Mouse (Mus musculus) brain, embryonic 14.5 days (tissue): ENCODE results near the gene Dennd4a. TPM values are rescaled to one million over a fixed set of nuclear protein-coding genes. Genes with fewer than 3 reads are reported as not detected.

Source experiments
- DNase-seq: peaks from one replicate; pipeline ENCODE4 v3.0.0-alpha.2; 2011; ENCODE audit warnings: low read depth
- CTCF ChIP-seq: fragments of 200-500 bp; IDR thresholded peaks from 2 replicates; pipeline ENCODE4 v1.5.1; 2012; ENCODE audit warnings: inconsistent platforms, mild to moderate bottlenecking, moderate library complexity, borderline replicate concordance; ENCODE audit not compliant: insufficient read depth, insufficient read length; ENCODE audit errors: extremely low read depth
- POLR2A ChIP-seq: fragments of 200-500 bp; IDR thresholded peaks from 2 replicates; pipeline ENCODE4 v1.6.1; 2012; ENCODE audit warnings: mild to moderate bottlenecking, inconsistent platforms, borderline replicate concordance; ENCODE audit not compliant: poor library complexity, insufficient read depth, insufficient read length, severe bottlenecking; ENCODE audit errors: extremely low read depth
- polyA plus RNA-seq: library from polyadenylated mRNA; depleted of rRNA; stranded (reverse); fragments of >200 nt; gene quantifications from 2 replicates; pipeline ENCODE4 v1.2.3, GENCODE M21; 2012

Dennd4a gene
- polyA plus RNA-seq, 1 experiment: 14.3 TPM

- no peak for TF ChIP-seq POLR2A
- no peak for TF ChIP-seq CTCF
- DNase-seq: peak; percentile 48
These were observed 123.0 kb downstream of the Dennd4a start for GRCm38 (mm10) chr9:64934015-64934754.

GRCm38 (mm10) chr9:64936508-64936907 is 125.4 kb downstream of the Dennd4a start:
- DNase-seq: peak; percentile 62
- peak; percentile 63; the same call in 1 of the 2 replicates for TF ChIP-seq CTCF
- no peak for TF ChIP-seq POLR2A

- no peak for DNase-seq
- TF ChIP-seq POLR2A (no peak), CTCF (no peak)
These were observed 126.4 kb downstream of the Dennd4a start for GRCm38 (mm10) chr9:64937491-64937890.

GRCm38 (mm10) chr9:64938535-64938934 is 127.4 kb downstream of the Dennd4a start:
- TF ChIP-seq CTCF: no peak
- TF ChIP-seq POLR2A: no peak
- no peak for DNase-seq

- TF ChIP-seq CTCF: no peak
- TF ChIP-seq POLR2A: no peak
- no peak for DNase-seq
These were observed 128.1 kb downstream of the Dennd4a start for GRCm38 (mm10) chr9:64939281-64939680.

GRCm38 (mm10) chr9:64939790-64940189 is 128.7 kb downstream of the Dennd4a start:
- TF ChIP-seq POLR2A (no peak), CTCF (no peak)
- no peak for DNase-seq

GRCm38 (mm10) chr9:64940731-64941346 is 129.7 kb downstream of the Dennd4a start:
- no peak for DNase-seq
- TF ChIP-seq CTCF (no peak), POLR2A (no peak)

- TF ChIP-seq POLR2A: no peak
- TF ChIP-seq CTCF: no peak
- DNase-seq: no peak
These were observed 130.5 kb downstream of the Dennd4a start for GRCm38 (mm10) chr9:64941650-64942049.

- no peak for DNase-seq
- no peak for TF ChIP-seq POLR2A
- TF ChIP-seq CTCF: no peak
These were observed 132.9 kb downstream of the Dennd4a start for GRCm38 (mm10) chr9:64943997-64944396.

- TF ChIP-seq CTCF: no peak
- no peak for TF ChIP-seq POLR2A
These were observed 136.4 kb downstream of the Dennd4a start for GRCm38 (mm10) chr9:64947483-64948095.

GRCm38 (mm10) chr9:64951161-64951657 is 140.1 kb downstream of the Dennd4a start, which contains the start of gene Slc24a1:
Gene Slc24a1, minus strand, starts transcription at chr9:64951607.
- no peak for DNase-seq
- TF ChIP-seq POLR2A (no peak), CTCF (no peak)

More at GRCm38 (mm10) chr9:64947483-64948095, 136.4 kb downstream of the Dennd4a start:
- DNase-seq: no peak
